In genomic region chr5:142648162-142648561, GRCm38 (mm10) we compare ENCODE assay signal across 22 mouse cellular contexts. TPM values are rescaled to one million over a fixed set of nuclear protein-coding genes. Genes with fewer than 3 reads are reported as not detected.
A peak's percentile ranks its signal among the peaks of the same experiment; 100 is the strongest.
DNase-seq lines count a peak whose midpoint lies in the region; ATAC-seq lines count a peak whose summit lies in the region.
"Had no signal": no experiment of that assay in that cellular context is flagged by ENCODE, and none has a peak within 500 bp of the region (broad histone marks: within the 10 kb centered on the region; RNA-seq: fewer than 3 reads in every experiment).

No protein-coding gene starts in this region.

- peaks cover 85% of the 10 kb centered on the region for H3K36me3 ChIP-seq in erythroblast, embryonic 14.5 days (ENCODE audit: control insufficient read depth)
- H3K36me3 ChIP-seq in midbrain, embryonic 10.5 days = peaks cover 36% of the 10 kb centered on the region
- no peaks in the 10 kb centered on the region for H3K36me3 ChIP-seq in midbrain, embryonic 11.5 days (ENCODE audit: control insufficient read depth, insufficient read depth, low read length)
- H3K36me3 ChIP-seq in embryonic facial prominence, embryonic 15.5 days = peaks cover 17% of the 10 kb centered on the region
- H3K36me3 ChIP-seq in liver, embryonic 13.5 days = peaks cover 28% of the 10 kb centered on the region; the same call in 1 of the 2 replicates

- H3K9ac ChIP-seq in midbrain, embryonic 11.5 days (ENCODE audit: low read length) = no peak overlapping the region
- no peak overlapping the region for H3K9ac ChIP-seq in embryonic facial prominence, embryonic 15.5 days
- H3K9ac ChIP-seq in liver, embryonic 13.5 days = peak overlapping the region; percentile 6; the same call in 1 of the 2 replicates
- H3K9ac ChIP-seq: hindbrain, embryonic 15.5 days; limb, embryonic 15.5 days had no signal

- WGBS in midbrain, embryonic 10.5 days = 71% methylated on average over 7 of the region's 7 CpGs
- 72% methylated on average over 7 of the region's 7 CpGs for WGBS in midbrain, embryonic 11.5 days
- 55% methylated on average over 7 of the region's 7 CpGs for WGBS in embryonic facial prominence, embryonic 15.5 days
- WGBS in liver, embryonic 13.5 days (ENCODE audit: insufficient replicate concordance) = 65% methylated on average over 7 of the region's 7 CpGs

- H3K4me2 ChIP-seq in midbrain, embryonic 11.5 days = no peak overlapping the region
- no peak overlapping the region for H3K4me2 ChIP-seq in embryonic facial prominence, embryonic 15.5 days (replicated peaks)
- peak overlapping the region; percentile 18 for H3K4me2 ChIP-seq in liver, embryonic 13.5 days
- H3K4me2 ChIP-seq: hindbrain, embryonic 15.5 days; limb, embryonic 15.5 days had no signal

- no peaks in the 10 kb centered on the region for H3K9me3 ChIP-seq in erythroblast, embryonic 14.5 days (ENCODE audit: control insufficient read depth, low read length)
- H3K9me3 ChIP-seq in midbrain, embryonic 10.5 days (replicated peaks) = no peaks in the 10 kb centered on the region
- no peaks in the 10 kb centered on the region for H3K9me3 ChIP-seq in midbrain, embryonic 11.5 days (ENCODE audit: control insufficient read depth, low read length)
- H3K9me3 ChIP-seq in embryonic facial prominence, embryonic 15.5 days (replicated peaks) = no peaks in the 10 kb centered on the region
- no peaks in the 10 kb centered on the region for H3K9me3 ChIP-seq in liver, embryonic 13.5 days (replicated peaks)
- H3K9me3 ChIP-seq: hindbrain, embryonic 15.5 days; limb, embryonic 15.5 days had no signal

- peak overlapping the region; percentile 8 for H3K4me3 ChIP-seq in erythroblast, embryonic 14.5 days (replicated peaks)
- H3K4me3 ChIP-seq in midbrain, embryonic 10.5 days = no peak overlapping the region
- no peak overlapping the region for H3K4me3 ChIP-seq in midbrain, embryonic 11.5 days (ENCODE audit: low read depth, low read length)
- H3K4me3 ChIP-seq in embryonic facial prominence, embryonic 15.5 days (replicated peaks) = no peak overlapping the region
- no peak overlapping the region for H3K4me3 ChIP-seq in liver, embryonic 13.5 days (replicated peaks)
- H3K4me3 ChIP-seq: hindbrain, embryonic 15.5 days; left cerebral cortex, adult 2 months; limb, embryonic 15.5 days had no signal

- ATAC-seq in erythroblast, adult 5-6 weeks (replicated peaks; ENCODE audit: low FRiP score, poor library complexity, severe bottlenecking) = no peak
- no peak for ATAC-seq in midbrain, embryonic 11.5 days (ENCODE audit: low FRiP score)
- ATAC-seq in embryonic facial prominence, embryonic 15.5 days (ENCODE audit: insufficient number of reproducible peaks, low FRiP score, low TSS enrichment, low read depth) = no peak
- ATAC-seq in liver, embryonic 13.5 days (ENCODE audit: low read depth) = peak; percentile 11
- ATAC-seq: CD4-positive, CD25-positive, alpha-beta regulatory T cell, adult 4 months; forebrain, embryonic 14.5 days; intestine, embryonic 16.5 days had no signal

- H3K4me1 ChIP-seq in erythroblast, embryonic 14.5 days (ENCODE audit: control insufficient read depth) = peaks cover 74% of the 10 kb centered on the region
- H3K4me1 ChIP-seq in midbrain, embryonic 10.5 days = peaks cover 22% of the 10 kb centered on the region
- peaks cover 12% of the 10 kb centered on the region for H3K4me1 ChIP-seq in midbrain, embryonic 11.5 days (ENCODE audit: control insufficient read depth, insufficient read depth, low read length)
- H3K4me1 ChIP-seq in embryonic facial prominence, embryonic 15.5 days = peaks cover 10% of the 10 kb centered on the region; the same call in 1 of the 2 replicates
- H3K4me1 ChIP-seq in liver, embryonic 13.5 days (replicated peaks) = peaks cover 70% of the 10 kb centered on the region

- no peak for DNase-seq in midbrain, embryonic 10.5 days (ENCODE audit: low spot score)
- no peak for DNase-seq in midbrain, embryonic 11.5 days (ENCODE audit: low spot score, missing footprints)
- DNase-seq in liver, embryonic 13.5 days = no peak
- DNase-seq in frontal cortex, postnatal 10 days (ENCODE audit: low spot score in 2 of 2) = no peak
- DNase-seq in thymus, postnatal 4 days = no peak
- DNase-seq: adrenal gland, postnatal 25 days; cerebellum, adult 9-10 months; gastrocnemius, postnatal 10 days; heart, adult 18-20 months; kidney, adult 9 months; kidney, postnatal 14 days; lung, postnatal 4 days had no signal

- no peaks in the 10 kb centered on the region for H3K27me3 ChIP-seq in erythroblast, embryonic 14.5 days (ENCODE audit: control insufficient read depth)
- H3K27me3 ChIP-seq in midbrain, embryonic 10.5 days (ENCODE audit: low read depth, poor library complexity, severe bottlenecking) = no peaks in the 10 kb centered on the region
- no peaks in the 10 kb centered on the region for H3K27me3 ChIP-seq in midbrain, embryonic 11.5 days (ENCODE audit: control insufficient read depth, insufficient read depth, low read length)
- H3K27me3 ChIP-seq in embryonic facial prominence, embryonic 15.5 days = no peaks in the 10 kb centered on the region
- no peaks in the 10 kb centered on the region for H3K27me3 ChIP-seq in liver, embryonic 13.5 days
- H3K27me3 ChIP-seq: hindbrain, embryonic 15.5 days; limb, embryonic 15.5 days had no signal

- peak overlapping the region; percentile 23; the same call in 1 of the 2 replicates for H3K27ac ChIP-seq in midbrain, embryonic 10.5 days (replicated peaks)
- H3K27ac ChIP-seq in midbrain, embryonic 11.5 days (ENCODE audit: low read depth, low read length) = no peak overlapping the region
- peak overlapping the region; percentile 41; the same call in 1 of the 2 replicates for H3K27ac ChIP-seq in embryonic facial prominence, embryonic 15.5 days (replicated peaks)
- peak overlapping the region; percentile 97 for H3K27ac ChIP-seq in liver, embryonic 13.5 days
- H3K27ac ChIP-seq: hindbrain, embryonic 15.5 days; left cerebral cortex, adult 2 months; limb, embryonic 15.5 days had no signal

RNA-seq across cellular contexts. Expression of gene Wipi2, which starts 20.7 kb away (rescaled TPM):
- 2.7 and 3.2 TPM in 2 replicates for polyA plus RNA-seq in erythroblast, embryonic 14.5 days (2012)
- 50.6 and 60.9 TPM in 2 replicates for total RNA-seq in erythroblast, adult 5-6 weeks (2015; ENCODE audit: low replicate concordance)
- 115 and 134 TPM in 2 replicates for total RNA-seq in erythroblast, adult 5-6 weeks (2017; ENCODE audit: low replicate concordance)
- 56.2 and 60.9 TPM in 2 replicates for polyA plus RNA-seq in midbrain, embryonic 10.5 days (2016; fragmentation: Nextera tagmentation; extraction: Ambion mirVana)
- polyA plus RNA-seq in midbrain, embryonic 11.5 days (2014; fragmentation: Nextera tagmentation; extraction: Ambion mirVana) = 53.1 and 55.7 TPM in 2 replicates
- 44.7 and 47.8 TPM in 2 replicates for polyA plus RNA-seq in embryonic facial prominence, embryonic 15.5 days (2015; fragmentation: Nextera tagmentation; extraction: Ambion mirVana)
- 35.4 and 38.9 TPM in 2 replicates for polyA plus RNA-seq in liver, embryonic 13.5 days (2015; fragmentation: Nextera tagmentation; extraction: Ambion mirVana)

RNA-seq across cellular contexts. Expression of gene Mmd2, which starts 39.6 kb away (rescaled TPM):
- 0.02 TPM in 1 of 2 replicates, not detected in the other for polyA plus RNA-seq in erythroblast, embryonic 14.5 days (2012)
- not detected in 2 replicates for total RNA-seq in erythroblast, adult 5-6 weeks (2015; ENCODE audit: low replicate concordance)
- not detected in 2 replicates for total RNA-seq in erythroblast, adult 5-6 weeks (2017; ENCODE audit: low replicate concordance)
- polyA plus RNA-seq in midbrain, embryonic 10.5 days (2016; fragmentation: Nextera tagmentation; extraction: Ambion mirVana) = 4.8 and 7.3 TPM in 2 replicates
- polyA plus RNA-seq in midbrain, embryonic 11.5 days (2014; fragmentation: Nextera tagmentation; extraction: Ambion mirVana) = 8.4 and 9.1 TPM in 2 replicates
- 4.1 and 4.6 TPM in 2 replicates for polyA plus RNA-seq in embryonic facial prominence, embryonic 15.5 days (2015; fragmentation: Nextera tagmentation; extraction: Ambion mirVana)
- polyA plus RNA-seq in liver, embryonic 13.5 days (2015; fragmentation: Nextera tagmentation; extraction: Ambion mirVana) = 16.9 and 19.5 TPM in 2 replicates
- total RNA-seq: megakaryocyte-erythroid progenitor cell, adult 5-6 weeks had no signal
- polyA plus RNA-seq: CD4-positive, CD25-positive, alpha-beta regulatory T cell, adult 4 months had no signal

RNA-seq across cellular contexts. Expression of gene Slc29a4, which starts 44.1 kb away (rescaled TPM):
- not detected in 2 replicates for polyA plus RNA-seq in erythroblast, embryonic 14.5 days (2012)
- not detected in 2 replicates for total RNA-seq in erythroblast, adult 5-6 weeks (2015; ENCODE audit: low replicate concordance)
- not detected in 2 replicates for total RNA-seq in erythroblast, adult 5-6 weeks (2017; ENCODE audit: low replicate concordance)
- 22.8 and 32.6 TPM in 2 replicates for polyA plus RNA-seq in midbrain, embryonic 10.5 days (2016; fragmentation: Nextera tagmentation; extraction: Ambion mirVana)
- polyA plus RNA-seq in midbrain, embryonic 11.5 days (2014; fragmentation: Nextera tagmentation; extraction: Ambion mirVana) = 22.8 and 23.2 TPM in 2 replicates
- polyA plus RNA-seq in embryonic facial prominence, embryonic 15.5 days (2015; fragmentation: Nextera tagmentation; extraction: Ambion mirVana) = 6.1 and 7.1 TPM in 2 replicates
- polyA plus RNA-seq in liver, embryonic 13.5 days (2015; fragmentation: Nextera tagmentation; extraction: Ambion mirVana) = 0.21 and 0.36 TPM in 2 replicates
- total RNA-seq: megakaryocyte-erythroid progenitor cell, adult 5-6 weeks had no signal
